Comparison of ENCODE assay signal across 8 mouse cellular contexts in genomic region chr11:74837056-74837693, GRCm38 (mm10). TPM values are rescaled to one million over a fixed set of nuclear protein-coding genes. Genes with fewer than 3 reads are reported as not detected.
DNase-seq lines count a peak whose midpoint lies in the region; ATAC-seq and TF ChIP-seq lines count a peak whose summit lies in the region.

No protein-coding gene starts in this region.

- H3K9me3 ChIP-seq in embryonic facial prominence, embryonic 14.5 days (ENCODE audit: control insufficient read depth, low read length) = no peaks in the 10 kb centered on the region
- H3K9me3 ChIP-seq in intestine, embryonic 16.5 days (ENCODE audit: control insufficient read depth, low read length) = no peaks in the 10 kb centered on the region

- H3K4me3 ChIP-seq in lung, adult 2 months (replicated peaks; ENCODE audit: extremely low read depth, low read depth, low read length) = peak overlapping the region; percentile 31
- peak overlapping the region; percentile 55 for H3K4me3 ChIP-seq in embryonic facial prominence, embryonic 14.5 days (ENCODE audit: low read depth, low read length)
- H3K4me3 ChIP-seq in intestine, embryonic 16.5 days (ENCODE audit: low read length) = peak overlapping the region; percentile 59
- peak overlapping the region; percentile 38 for H3K4me3 ChIP-seq in myocyte

- peak overlapping the region; percentile 69; the same call in 1 of the 2 replicates for H3K9ac ChIP-seq in embryonic facial prominence, embryonic 14.5 days (ENCODE audit: low read depth, low read length)
- H3K9ac ChIP-seq in intestine, embryonic 16.5 days (ENCODE audit: low read depth, low read length) = peak overlapping the region; percentile 71

- H3K79me2 ChIP-seq in myocyte (ENCODE audit: control insufficient read depth, insufficient read depth) = peaks cover 49% of the 10 kb centered on the region

- ATAC-seq in embryonic facial prominence, embryonic 14.5 days (ENCODE audit: low read depth) = no peak
- ATAC-seq in intestine, embryonic 16.5 days = peak; percentile 0; the same call in 1 of the 2 replicates

- TF ChIP-seq POLR2A in lung, adult 2 months (IDR thresholded peaks at IDR 0.05; ENCODE audit: borderline replicate concordance, extremely low read depth, low read depth, low read length) = no peak
- no peak for TF ChIP-seq POLR2A in myocyte (IDR thresholded peaks at IDR 0.05; ENCODE audit: insufficient read length, low read depth)

- H3K4me1 ChIP-seq in lung, adult 2 months (ENCODE audit: control insufficient read depth, insufficient read depth, low read length) = peaks cover 28% of the 10 kb centered on the region
- H3K4me1 ChIP-seq in embryonic facial prominence, embryonic 14.5 days (ENCODE audit: control insufficient read depth, insufficient read depth, low read length) = peaks cover 24% of the 10 kb centered on the region
- peaks cover 45% of the 10 kb centered on the region for H3K4me1 ChIP-seq in intestine, embryonic 16.5 days (ENCODE audit: control insufficient read depth, insufficient read depth, low read length)

- no peak for DNase-seq in lung, adult 2 months
- no peak for DNase-seq in lung, postnatal 36 days
- DNase-seq in embryonic facial prominence, embryonic 14.5 days (ENCODE audit: low spot score) = no peak
- no peak for DNase-seq in layer of hippocampus, adult 8-10 months (ENCODE audit: low spot score in 2 of 2)
- DNase-seq in yolk sac, embryonic 10.5 days (ENCODE audit: low spot score) = no peak
- DNase-seq in ovary, postnatal 36 days (ENCODE audit: low spot score) = no peak

- peaks cover 15% of the 10 kb centered on the region; the same call in 1 of the 2 replicates for H3K36me3 ChIP-seq in embryonic facial prominence, embryonic 14.5 days (ENCODE audit: control insufficient read depth, insufficient read depth, low read length)
- H3K36me3 ChIP-seq in intestine, embryonic 16.5 days (ENCODE audit: control insufficient read depth, insufficient read depth, low read length) = peaks cover under 1% of the 10 kb centered on the region; the same call in 1 of the 2 replicates
- H3K36me3 ChIP-seq in myocyte (ENCODE audit: control insufficient read depth, insufficient read depth) = no peaks in the 10 kb centered on the region

- H3K27me3 ChIP-seq in embryonic facial prominence, embryonic 14.5 days (replicated peaks; ENCODE audit: control insufficient read depth, insufficient read depth, low read length) = no peaks in the 10 kb centered on the region
- no peaks in the 10 kb centered on the region for H3K27me3 ChIP-seq in intestine, embryonic 16.5 days (replicated peaks; ENCODE audit: control insufficient read depth, insufficient read depth, low read length)
- H3K27me3 ChIP-seq in myocyte (ENCODE audit: control insufficient read depth, insufficient read depth, insufficient read length) = no peaks in the 10 kb centered on the region

- peak overlapping the region; percentile 84 for H3K4me2 ChIP-seq in embryonic facial prominence, embryonic 14.5 days (ENCODE audit: low read depth, low read length)
- H3K4me2 ChIP-seq in intestine, embryonic 16.5 days (ENCODE audit: low read depth, low read length) = peak overlapping the region; percentile 89
- peak overlapping the region; percentile 98 for H3K4me2 ChIP-seq in myocyte (ENCODE audit: low read depth)

- H3K27ac ChIP-seq in embryonic facial prominence, embryonic 14.5 days (replicated peaks; ENCODE audit: low read depth, low read length) = peak overlapping the region; percentile 96
- H3K27ac ChIP-seq in intestine, embryonic 16.5 days (ENCODE audit: low read length) = peak overlapping the region; percentile 97

- H3ac ChIP-seq in myocyte (ENCODE audit: control insufficient read depth, insufficient read length) = no peak overlapping the region

- 47% methylated on average over 16 of the region's 16 CpGs for WGBS in lung, adult 2 months
- 55% methylated on average over 13 of the region's 16 CpGs for WGBS in embryonic facial prominence, embryonic 14.5 days
- 44% methylated on average over 16 of the region's 16 CpGs for WGBS in intestine, embryonic 16.5 days

- TF ChIP-seq CTCF in lung, adult 2 months (IDR thresholded peaks at IDR 0.05; ENCODE audit: insufficient read depth, low read length) = no peak

TF ChIP-seq in myocyte, 11 proteins besides CTCF, POLR2A, EP300 and RAD21:
- TF ChIP-seq TCF3 (IDR thresholded peaks at IDR 0.05; ENCODE audit: insufficient read length, low read depth) (no peak), MYOD1 (IDR thresholded peaks at IDR 0.05; ENCODE audit: control insufficient read depth in 1 of 3, insufficient read length in 2 of 3, low read depth in 2 of 3) (no peak), MYOG (IDR thresholded peaks at IDR 0.05; ENCODE audit: control insufficient read depth in 1 of 3, insufficient read depth in 1 of 3, insufficient read length in 2 of 3, low read depth in 2 of 3) (no peak), REST (IDR thresholded peaks at IDR 0.05; ENCODE audit: insufficient read depth, insufficient read length) (no peak), TCF12 (IDR thresholded peaks at IDR 0.05; ENCODE audit: insufficient read depth, poor library complexity, severe bottlenecking) (no peak), POLR2AphosphoS2 (IDR thresholded peaks at IDR 0.05; ENCODE audit: insufficient read length, low read depth) (no peak), USF1 (IDR thresholded peaks at IDR 0.05; ENCODE audit: low read depth) (no peak), MAX (IDR thresholded peaks at IDR 0.05; ENCODE audit: low read depth) (no peak), SRF (IDR thresholded peaks at IDR 0.05; ENCODE audit: control insufficient read depth, insufficient read length, low read depth) (no peak), E2F4 (IDR thresholded peaks at IDR 0.05; ENCODE audit: insufficient read depth) (no peak), CEBPB (IDR thresholded peaks at IDR 0.05; ENCODE audit: insufficient read depth, poor library complexity, severe bottlenecking) (no peak)

RNA-seq across cellular contexts. Expression of gene Mnt, which starts 6.5 kb away (rescaled TPM):
- 21.3 and 22.2 TPM in 2 replicates for polyA plus RNA-seq in lung, adult 2 months (2012; rRNA removed)
- 4.8 and 5.8 TPM in 2 replicates for polyA plus RNA-seq in embryonic facial prominence, embryonic 14.5 days (2014; fragmentation: Nextera tagmentation; extraction: Ambion mirVana)
- 3.1 and 4.0 TPM in 2 replicates for polyA plus RNA-seq in intestine, embryonic 16.5 days (2015; fragmentation: Nextera tagmentation; extraction: Ambion mirVana)
- polyA plus RNA-seq in myocyte (2012; fragmentation: generic; extraction: Trizol) = 12.7 TPM
- total RNA-seq in layer of hippocampus, adult 8-10 months (2022) = 10 to 100 TPM; 33.0 to 41.6 (median 35.6) TPM

RNA-seq across cellular contexts. Expression of gene Sgsm2, which starts 59.7 kb away (rescaled TPM):
- 19.3 and 22.1 TPM in 2 replicates for polyA plus RNA-seq in lung, adult 2 months (2012; rRNA removed)
- polyA plus RNA-seq in embryonic facial prominence, embryonic 14.5 days (2014; fragmentation: Nextera tagmentation; extraction: Ambion mirVana) = 4.9 and 6.2 TPM in 2 replicates
- 4.2 and 4.5 TPM in 2 replicates for polyA plus RNA-seq in intestine, embryonic 16.5 days (2015; fragmentation: Nextera tagmentation; extraction: Ambion mirVana)
- polyA plus RNA-seq in myocyte (2012; fragmentation: generic; extraction: Trizol) = 12.3 TPM
- total RNA-seq in layer of hippocampus, adult 8-10 months (2022) = 100 to 1,000 TPM in 1 of 4 experiments, 10 to 100 TPM in 3; 79.3 to 105 (median 92.2) TPM
